Mouse (Mus musculus): ENCODE measurements around the gene Cep104.

Cep104 gene

DNA sequence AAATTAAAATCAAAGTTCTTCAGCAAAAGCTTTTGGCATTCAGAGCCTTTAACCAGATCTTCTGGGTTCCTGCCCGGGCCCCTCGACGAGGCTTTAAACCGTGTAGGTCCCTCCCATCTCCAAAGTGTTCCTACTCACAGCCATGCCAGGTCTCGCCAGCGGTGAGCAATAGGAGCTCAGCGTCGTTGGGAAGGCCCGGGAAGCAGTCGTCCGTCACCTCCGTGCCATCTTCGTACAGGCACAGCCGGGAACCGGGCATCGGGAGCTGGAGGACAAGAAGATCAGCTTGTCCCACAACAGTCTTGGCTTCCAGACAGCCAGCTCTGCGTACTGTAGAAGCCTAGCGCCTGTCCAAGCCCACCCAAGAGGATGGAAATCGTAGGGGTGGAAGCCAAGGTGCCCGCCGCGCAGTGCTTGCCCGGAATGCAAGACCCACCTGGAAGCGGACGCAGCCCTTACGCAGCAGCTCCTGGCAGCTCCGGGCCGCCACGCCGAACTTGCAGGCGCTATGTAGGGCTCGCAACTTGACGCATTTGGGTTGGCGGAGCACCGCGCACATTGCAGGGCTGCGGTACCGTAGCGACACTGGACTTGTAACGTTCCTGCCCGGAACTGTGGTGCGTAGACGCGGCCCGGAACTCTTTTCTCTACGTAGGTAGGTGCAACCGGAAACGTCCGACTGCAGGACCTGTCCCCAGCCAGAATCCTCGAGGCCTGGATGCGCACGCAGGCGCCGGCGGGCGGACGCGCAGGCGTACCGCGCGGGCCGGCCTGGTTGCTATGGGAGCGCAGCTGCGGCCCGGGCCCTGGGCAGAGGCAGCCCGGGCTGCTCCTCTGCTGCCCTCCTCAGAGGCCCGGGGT is at the start of gene Cep104, which contains the start of gene Dffb:
Gene Cep104 (plus strand): TSS at position 764 of the 861 bp plus-strand sequence.
Gene Dffb (minus strand): TSS at position 696 of the 861 bp plus-strand sequence.
- peak; percentile 90 to 93 for DNase-seq (ENCODE audit: low spot score in 2 of 2)

DNA sequence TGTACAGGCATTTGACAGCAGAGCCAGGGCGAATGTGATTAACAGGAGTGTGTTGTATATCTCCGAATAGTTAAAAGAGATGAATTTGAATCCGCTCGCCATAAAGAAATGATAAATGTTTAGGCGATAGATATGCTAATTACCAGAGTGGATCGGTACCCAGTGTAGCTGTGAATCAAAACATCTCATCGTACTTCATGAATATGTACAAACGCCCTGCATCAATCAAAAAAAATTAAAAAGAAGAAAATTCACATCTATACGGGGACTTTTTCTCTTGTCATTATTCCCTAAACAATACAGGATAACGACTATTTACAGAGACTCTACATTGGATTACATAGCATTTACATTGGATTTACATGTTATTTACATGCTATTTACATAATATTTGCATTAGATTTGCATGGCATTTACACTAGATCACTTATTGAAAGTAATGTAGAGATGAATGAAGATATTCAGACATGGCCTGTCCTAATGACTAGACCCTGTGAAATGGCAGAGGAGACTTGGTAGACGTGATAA is 46.2 kb upstream of the Cep104 start:
- no peak for DNase-seq (ENCODE audit: low spot score in 2 of 2)

DNA sequence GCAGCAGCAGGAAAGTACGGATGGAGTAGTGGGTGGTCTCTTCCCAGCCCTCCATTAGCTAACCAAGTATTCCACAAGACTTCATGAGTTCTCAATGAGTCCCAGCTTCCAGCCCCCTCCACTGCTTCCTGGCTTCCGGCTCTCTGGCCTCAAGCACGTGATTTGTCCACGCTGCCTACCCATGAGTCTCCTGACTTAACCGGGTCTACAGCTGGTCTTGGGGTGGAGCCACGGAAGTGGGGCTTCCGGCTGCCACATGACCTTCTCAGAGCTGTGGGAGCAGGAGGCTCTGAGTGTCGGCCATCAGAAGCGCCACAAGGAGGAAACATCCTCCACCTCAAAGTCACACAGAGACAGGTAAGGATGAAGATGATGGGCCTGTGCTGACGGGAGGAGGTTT is 45.6 kb upstream of the Cep104 start:
- no peak for DNase-seq (ENCODE audit: low spot score in 2 of 2)

DNA sequence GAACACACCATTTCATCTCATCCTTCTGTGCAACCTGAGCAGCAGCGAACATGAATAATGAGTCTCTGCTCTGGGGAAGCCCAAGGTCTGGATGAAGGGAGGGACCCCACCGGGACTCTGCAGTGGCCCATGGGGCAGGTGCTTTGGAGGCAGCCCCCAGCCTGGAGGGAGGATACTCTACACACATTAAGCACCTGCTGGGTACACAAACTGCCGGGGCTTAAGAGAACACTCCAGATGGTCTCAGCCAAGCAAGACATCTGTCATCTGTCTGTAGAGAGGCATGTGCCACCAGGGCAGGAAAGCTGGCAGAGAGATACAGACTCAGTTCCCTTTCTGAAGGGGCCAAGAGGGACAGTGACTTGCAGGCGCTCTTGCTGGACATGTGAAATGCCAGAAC is 45.1 kb upstream of the Cep104 start:
- DNase-seq (ENCODE audit: low spot score in 2 of 2) = no peak

DNA sequence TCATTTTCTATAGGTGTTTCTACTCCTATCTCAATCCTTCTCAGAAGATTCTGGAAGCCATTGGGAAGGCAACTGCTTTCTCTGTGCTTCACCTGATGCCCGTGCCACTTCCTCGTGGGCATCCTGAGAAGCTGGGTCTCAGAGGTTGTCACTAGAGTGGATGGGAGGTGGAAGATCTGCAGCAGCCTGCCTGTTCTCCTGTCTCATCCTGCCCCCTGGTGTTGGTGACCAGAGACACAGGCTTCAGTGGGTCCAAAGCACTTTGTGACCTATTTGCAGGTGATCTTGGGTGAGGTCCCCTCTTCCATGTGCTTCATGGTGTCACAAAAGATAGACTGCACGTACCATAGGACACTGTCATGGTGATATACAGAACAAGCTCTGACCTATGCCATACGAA is 31.8 kb upstream of the Cep104 start:
- DNase-seq (ENCODE audit: low spot score in 2 of 2) = peak in 1 of 2 experiments; percentile 53

DNA sequence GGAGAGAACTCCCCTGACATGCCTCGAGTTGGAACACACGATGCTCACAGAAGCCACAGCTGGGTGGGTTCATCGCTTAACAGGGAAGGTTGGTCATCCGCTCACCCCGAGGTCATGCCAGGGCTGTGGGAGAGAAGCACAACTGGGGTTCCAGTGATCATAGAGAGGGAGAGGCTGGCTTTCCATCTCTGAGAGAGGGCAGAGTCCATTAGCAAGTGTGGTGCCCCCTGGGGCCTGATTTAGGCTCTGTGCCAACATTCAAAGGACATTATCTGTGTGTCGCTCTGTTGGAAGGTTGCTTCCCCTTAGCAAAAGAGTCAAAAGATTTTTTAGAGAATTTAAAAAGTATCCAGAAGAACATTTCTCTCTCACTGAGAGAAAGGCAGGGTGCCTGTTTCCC is 30.7 kb upstream of the Cep104 start:
- no peak for DNase-seq (ENCODE audit: low spot score in 2 of 2)

DNA sequence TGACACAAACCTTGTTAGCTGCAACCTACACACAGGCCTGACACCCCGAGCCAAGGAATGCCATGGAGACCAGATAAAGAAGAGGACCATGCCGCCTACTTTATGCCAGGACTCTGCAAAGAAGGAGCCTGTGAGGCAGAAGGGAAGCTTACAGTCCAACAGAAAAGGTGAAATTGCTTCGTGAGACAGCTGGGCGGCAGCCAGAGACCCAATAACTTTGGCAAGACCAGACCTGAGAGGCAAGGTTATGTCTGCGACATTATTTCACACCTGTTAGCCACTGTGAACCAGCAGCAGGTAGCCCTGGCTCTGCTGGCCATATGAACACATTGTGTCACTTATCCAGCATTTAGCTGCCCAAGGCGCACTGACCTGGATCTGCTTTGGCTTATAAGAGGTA is 29.3 kb upstream of the Cep104 start:
- no peak for DNase-seq (ENCODE audit: low spot score in 2 of 2)

DNA sequence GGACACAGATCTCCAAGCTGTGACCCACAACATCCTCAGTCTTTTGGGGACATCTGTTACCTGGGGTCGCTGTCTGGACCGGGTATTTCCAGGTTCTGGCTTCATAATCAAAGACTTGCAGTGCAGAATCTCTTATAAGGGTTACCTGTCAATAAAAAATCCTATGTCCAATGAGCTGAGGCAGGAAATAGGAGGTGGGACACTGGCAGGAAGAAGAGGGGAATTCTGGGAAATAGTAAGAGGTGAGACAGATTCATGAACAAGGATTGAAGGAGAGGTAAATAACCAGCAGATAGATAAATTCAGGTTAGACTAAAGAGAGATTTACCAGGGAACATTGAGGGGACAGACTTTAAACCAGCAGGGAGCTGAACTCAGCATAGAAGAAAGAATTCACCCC is 24.6 kb upstream of the Cep104 start:
- no peak for DNase-seq (ENCODE audit: low spot score in 2 of 2)

DNA sequence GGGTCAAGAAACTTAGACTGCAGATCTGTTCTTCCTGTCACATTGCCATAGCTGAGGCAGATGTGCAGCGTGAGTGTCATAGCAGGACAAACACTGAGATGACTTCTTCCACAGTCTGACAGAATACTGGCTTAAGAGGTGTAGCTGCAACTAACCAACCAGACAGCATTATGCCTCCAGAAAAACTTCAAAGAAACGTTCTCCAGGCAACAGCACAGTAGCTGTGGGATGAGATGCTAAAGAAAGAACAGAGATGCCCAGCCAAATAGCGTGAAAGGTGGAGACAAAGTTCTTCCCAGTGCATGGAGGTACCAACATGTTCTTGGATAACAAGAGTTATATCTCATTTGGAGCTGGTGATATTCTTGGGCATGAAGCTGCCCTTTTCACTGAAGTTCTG is 23.8 kb upstream of the Cep104 start:
- DNase-seq (ENCODE audit: low spot score in 2 of 2) = no peak

DNA sequence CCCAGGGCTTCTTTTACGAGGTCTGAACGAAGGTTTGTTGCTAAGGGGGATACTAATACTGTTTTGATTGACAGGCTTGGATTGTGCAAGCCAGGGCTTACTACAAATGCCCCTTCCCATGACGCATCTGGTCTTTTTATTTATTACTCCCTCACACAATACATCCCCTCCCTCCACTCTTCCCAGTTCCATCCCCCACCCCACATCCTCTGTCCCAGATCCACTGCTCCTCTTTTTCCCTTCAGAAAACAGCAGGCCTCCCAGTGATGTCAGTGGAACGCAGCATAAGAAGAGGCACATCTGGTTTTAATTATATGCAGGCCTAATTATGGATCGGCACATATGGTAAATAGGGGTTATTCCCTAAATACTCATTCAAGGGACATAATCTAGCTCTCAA is 23.3 kb upstream of the Cep104 start:
- DNase-seq (ENCODE audit: low spot score in 2 of 2) = no peak

DNA sequence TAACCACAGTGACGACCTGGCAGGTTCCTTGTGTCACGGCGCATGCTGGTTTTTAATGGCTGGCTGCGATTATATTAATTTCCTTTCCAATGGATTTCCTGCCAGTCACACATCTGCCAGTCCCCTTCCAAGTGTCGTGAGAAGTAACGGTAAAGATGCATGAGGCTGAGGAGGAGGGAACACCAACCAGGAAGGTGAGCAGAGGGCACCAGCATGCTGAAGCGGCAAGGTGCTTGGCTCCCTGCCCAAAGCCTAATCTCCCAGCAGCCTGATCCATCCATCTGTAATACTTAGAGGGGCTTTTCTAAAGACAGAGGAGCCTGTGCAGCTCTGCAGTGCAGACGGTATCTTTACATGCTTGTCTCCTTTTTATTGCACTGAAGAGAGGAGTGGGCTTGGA is 19.3 kb upstream of the Cep104 start:
- no peak for DNase-seq (ENCODE audit: low spot score in 2 of 2)

DNA sequence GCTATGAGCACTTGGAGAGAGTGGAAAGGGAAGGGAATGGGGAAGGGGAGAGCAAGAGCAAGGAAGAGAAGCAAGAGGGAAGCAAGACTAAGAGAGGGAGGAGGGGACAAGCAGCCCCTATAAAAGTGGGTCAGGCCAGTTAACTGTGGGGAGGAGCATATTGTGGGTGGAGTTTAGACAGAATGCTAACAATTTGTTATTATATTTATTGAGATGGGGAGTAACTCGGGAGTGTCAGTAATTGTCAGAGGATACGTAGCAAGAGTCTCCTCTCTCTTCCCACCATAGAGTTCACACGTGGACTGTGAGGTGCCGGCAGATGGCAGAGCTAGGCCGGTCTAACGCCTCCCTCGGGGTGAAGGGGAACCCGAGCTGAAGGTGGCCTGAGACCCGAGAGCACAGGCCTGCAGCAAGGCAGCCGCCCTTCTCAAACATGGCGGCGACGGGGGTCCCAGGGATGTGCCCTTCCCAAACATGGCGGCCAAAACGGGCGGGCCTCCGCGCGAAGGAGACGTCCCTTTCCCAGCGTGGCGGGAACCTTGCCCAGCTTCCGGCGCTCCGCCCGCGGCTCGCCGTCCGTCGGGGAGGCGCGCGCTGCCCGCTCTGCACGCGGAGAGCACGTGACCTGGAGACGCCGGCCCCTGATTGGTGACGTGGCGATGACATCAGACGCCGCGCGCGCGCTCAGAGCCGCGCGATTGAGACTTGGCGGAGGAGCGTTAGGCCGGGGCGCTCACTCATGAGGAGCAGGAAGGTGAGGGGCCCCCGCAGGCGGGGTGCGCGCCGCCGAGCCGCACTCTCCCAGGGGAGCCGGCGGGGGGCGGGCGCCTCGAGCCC is 18.2 kb upstream of the Cep104 start, which contains the start of gene A430005L14Rik:
Gene A430005L14Rik (plus strand): TSS at position 669 of the 837 bp plus-strand sequence.
- DNase-seq (ENCODE audit: low spot score in 2 of 2) = peak; percentile 96 to 98

DNA sequence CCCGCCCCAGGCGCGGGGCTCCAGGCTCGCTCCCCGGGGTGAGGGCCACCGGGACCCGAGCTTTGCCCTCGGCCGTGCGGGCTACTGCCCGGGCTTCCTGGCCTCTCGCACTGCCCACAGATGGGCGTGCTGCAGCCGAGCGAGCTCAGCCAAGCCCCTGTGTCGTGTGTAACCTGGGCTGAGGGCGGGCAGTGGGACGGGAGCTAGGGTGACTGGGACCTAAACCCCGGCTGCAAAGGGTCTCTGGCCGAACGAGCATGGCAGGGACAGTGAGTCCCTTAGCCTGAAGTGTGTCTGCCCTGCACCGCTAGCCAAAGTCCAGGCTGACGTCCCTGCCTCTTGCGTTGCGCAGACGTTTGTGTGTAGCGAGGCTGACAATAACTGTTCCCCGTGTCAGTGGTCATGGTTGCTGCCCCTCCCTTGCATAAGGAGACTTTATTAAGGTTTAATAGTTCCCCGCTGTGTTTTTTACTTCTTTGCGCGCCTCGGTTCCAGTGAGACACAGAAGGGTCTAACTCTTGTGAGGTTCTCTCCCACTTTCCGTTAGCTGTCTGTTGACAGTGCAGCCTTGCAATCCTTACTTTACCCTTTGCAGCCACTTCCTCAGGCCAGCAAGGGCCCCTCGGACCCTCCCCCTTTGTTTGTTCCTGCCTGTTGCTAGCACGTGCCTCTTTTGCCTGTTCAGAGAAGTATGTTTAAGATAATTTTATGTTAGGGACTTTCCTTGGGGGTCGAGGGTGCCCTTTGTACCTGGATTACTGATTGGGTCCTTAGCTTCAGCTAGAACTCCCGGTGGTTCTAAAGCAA is 17.3 kb upstream of the Cep104 start:
- DNase-seq (ENCODE audit: low spot score in 2 of 2) = no peak

DNA sequence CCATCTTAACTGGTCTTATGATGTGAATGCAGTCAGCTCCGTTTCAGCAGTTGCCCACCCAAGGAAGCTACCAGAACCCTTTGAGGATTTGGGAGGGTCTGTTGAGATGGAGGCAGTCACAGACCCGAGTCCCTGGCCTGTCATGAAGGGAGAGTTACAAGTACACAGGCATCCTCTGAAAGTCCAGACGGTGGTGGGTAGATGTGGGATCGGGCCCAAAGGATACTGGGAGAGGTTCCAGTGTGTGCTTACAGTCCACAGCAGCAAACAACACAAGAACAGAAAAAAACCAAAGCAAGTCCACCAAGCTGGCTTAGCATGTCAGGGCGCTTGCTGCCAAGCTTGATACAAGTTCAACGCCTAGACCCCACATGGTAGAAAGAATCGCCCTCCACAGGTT is 12.4 kb upstream of the Cep104 start:
- no peak for DNase-seq (ENCODE audit: low spot score in 2 of 2)

DNA sequence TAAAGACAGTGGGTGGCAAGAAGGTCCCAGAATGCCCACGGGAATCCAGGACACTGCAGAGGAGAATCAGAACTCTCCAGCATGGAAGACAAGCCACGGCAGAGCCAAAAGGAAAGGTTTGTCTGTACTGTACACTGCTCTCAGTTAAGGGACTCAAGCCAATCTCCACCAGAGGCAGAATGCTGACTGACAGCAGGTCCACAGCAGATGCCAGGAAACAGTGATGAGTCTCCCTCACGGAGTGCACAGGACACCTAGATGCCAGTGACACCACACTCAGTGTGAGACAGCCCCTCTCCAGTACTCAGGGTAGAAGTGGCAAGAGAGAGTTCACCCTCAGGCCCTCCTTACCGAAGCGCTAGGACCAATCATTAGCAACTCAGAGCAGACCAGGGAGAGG is 8.3 kb upstream of the Cep104 start:
- DNase-seq (ENCODE audit: low spot score in 2 of 2) = no peak

DNA sequence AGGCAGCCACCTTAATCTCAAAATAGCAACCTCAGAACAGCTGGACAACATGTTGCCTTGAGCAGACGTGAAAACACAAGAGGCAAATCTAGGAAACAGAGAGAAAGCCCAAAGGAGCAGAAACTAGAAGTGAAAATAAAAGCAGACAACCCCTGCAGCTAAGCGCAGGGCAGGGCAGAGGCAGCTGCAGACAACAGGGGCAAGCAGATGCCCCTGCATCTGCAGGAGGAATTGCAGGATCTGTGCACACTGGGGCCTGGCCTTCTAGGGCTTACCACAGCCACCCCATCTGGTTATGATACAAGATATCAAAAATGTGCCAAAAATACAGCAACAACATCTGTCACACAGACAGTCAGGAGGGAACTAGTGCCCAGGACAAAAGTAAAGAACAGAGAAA is 7.4 kb upstream of the Cep104 start:
- no peak for DNase-seq (ENCODE audit: low spot score in 2 of 2)

DNA sequence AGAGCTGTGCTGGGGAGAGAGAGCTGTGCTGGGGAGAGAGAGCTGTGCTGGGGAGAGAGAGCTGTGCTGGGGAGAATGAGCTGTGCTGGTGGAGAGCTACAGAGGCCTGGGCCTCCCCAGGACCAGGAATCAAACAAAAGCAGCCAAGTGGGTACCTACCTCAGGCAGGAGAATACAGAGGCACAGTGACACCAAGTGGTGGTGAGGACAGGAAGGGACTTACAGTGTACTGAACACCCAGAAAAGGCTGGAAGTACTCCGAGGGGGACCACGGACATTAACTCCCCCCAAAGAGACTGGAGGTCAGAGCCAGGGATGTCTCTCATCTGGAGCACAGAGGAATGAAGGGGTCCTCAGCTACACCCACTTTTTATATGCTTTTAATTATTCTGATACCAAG is 6.9 kb upstream of the Cep104 start:
- no peak for DNase-seq (ENCODE audit: low spot score in 2 of 2)

DNA sequence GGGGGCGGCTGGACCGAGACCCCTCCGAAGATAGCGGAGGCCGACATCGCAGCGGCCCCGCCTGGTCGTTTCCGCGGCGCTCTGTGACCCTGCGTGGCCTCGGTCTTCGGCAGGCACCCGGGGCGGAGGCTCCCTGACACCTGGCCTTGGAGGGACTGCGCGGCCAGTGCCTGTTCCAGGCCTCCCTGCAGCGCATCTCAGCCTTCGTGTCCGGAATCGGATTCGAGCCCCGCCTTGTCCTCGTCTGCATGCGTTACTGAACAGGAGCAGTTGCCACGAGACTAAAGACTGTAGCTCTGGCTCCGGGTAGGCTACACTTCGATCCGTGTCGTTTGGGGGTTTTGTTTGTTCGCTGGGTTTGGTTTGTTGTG is 283 bp downstream of the Cep104 start:
- no peak for DNase-seq (ENCODE audit: low spot score in 2 of 2)

DNA sequence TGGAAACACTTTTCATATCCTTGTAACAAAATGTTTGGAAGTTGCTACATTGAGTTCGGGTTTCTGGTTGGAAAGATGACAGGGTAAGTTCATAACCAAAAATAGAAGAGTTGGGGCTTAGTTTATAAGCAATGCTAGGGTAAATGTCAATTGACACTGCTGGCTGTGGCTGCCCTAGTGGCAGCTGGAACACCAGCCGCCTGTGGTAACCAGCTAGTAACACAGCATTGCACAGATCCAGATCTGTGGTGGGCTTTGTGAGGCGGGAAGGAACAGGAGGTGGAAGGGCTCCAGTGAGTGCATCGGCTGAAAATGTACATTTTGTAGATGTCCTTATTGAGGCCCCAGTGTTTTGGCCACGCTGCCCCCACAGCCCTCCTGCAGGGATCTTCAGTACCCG is 774 bp downstream of the Cep104 start:
- DNase-seq (ENCODE audit: low spot score in 2 of 2) = no peak

DNA sequence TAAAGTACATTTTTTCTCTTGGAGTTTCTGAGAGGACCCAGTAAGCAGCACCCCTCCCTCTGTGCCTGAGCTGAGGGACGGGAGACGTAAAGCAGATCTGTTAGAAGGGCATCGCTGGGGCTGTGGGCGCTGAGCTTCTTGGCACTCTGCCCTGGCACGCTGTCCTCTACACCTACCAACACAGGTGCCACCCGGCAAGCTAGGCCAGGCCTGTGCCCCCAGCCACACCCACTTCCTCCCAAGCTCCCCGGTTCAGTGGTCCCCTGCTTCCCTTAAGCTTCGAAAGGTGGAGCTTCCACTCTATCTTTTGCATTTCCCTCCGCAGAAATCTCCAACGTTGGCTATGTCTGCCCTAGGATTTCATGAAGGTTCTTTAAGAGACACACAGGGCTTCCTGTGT is 4.2 kb downstream of the Cep104 start:
- DNase-seq (ENCODE audit: low spot score in 2 of 2) = no peak

DNA sequence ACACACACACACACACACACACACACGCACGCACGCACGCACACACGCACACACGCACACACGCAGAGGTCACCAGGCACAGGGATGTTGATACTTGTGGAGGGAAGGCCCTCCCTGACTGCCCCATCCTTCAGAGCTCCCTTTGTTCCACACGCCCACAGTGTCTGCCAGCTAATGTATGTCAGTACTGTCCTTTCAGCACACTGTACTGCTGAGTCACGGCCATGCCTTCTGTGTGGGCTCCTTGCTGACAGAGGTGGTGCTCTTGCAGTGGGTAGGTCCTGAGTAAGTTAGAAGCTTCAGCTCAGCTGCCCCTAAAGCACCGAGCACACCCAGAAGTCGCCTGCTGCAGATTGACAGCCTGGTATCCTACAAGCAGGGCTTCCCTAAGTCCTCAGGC is 5.5 kb downstream of the Cep104 start:
- DNase-seq (ENCODE audit: low spot score in 2 of 2) = no peak

DNA sequence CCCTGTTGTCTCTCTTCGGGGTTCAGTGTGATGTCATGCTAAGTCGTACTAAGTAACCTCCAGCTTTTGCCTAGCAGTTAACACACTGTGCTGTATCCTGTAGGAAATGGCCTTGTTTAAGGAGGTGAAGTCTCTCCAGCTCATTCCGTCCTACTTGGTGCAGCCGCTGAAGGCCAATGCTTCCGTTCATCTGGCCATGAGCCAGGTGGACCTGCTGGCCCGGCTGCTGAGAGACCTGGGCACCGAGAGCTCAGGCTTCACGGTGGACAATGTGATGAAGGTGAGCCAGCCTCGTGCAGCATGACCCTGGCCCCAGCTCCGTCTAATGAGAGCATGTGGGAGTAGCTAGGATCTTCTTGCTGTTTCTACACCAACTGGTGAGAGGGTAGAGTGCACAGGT is 17.7 kb downstream of the Cep104 start:
- no peak for DNase-seq (ENCODE audit: low spot score in 2 of 2)
